Mouse (Mus musculus): ENCODE results near the gene Syne3.

Syne3 gene

DNA sequence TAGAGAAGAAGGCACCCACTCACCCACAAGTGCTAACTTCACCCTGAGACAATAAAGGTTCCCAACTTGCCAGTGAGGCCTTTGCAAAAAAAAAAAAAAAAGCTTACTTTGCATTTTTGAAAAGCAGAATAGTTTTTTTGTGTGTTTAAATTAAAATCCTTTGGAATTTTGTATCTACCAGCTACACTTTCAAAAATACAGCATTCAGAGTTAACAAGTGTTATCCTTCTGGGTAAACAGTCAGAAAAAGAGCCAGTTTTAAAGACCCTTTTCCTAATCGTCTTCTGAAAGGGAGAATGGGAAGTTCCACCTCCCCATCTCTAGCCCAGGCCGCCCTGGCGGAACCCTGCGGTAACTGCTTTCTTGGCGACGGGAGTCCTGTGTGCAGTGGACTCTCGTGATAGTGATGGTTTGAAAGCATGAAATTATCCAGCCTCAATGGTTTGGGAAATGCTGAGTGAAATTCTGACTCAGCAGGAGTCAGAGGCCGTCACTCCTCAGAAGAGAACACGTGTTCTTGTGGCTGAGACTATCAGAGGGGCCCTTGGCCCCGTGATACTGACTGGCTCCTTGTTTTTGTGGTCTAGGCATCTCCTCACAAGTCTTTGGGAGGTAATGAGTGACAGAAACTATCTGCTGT is 16.5 kb upstream of the Syne3 start:
- DNase-seq (ENCODE audit: inconsistent ontology term) = peak; percentile 36

DNA sequence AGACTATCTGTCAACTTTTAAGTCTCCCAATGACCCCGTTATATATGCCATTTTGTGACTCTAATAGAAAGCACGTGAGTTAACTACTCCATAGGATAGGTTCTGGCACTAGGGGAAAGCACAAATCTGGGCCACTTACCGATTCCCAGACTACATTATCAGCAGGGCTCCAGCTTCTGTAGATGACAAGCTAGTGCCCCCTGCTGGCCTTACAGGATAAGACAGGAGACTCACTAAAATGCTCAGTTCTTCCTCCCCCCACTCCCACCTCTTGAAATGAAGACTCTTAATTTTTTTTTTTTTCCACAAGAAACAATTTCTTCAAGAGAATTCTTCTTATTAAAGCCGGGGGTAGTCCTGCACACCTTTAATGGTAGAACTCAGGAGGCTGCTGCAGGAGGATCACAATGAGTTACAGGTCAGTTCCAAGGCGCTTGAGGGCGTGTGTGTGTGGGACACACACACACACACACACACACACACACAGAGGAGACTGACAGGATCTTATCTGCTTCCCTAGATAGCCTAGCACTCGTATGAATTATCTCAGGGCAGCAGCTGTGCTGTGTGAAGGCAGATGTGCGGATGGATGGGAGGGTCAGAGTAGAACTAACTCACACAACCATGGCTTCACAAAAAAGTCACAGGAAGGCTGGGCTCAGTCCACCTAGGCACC is 15.8 kb upstream of the Syne3 start:
- peak; percentile 46 for DNase-seq (ENCODE audit: inconsistent ontology term)

DNA sequence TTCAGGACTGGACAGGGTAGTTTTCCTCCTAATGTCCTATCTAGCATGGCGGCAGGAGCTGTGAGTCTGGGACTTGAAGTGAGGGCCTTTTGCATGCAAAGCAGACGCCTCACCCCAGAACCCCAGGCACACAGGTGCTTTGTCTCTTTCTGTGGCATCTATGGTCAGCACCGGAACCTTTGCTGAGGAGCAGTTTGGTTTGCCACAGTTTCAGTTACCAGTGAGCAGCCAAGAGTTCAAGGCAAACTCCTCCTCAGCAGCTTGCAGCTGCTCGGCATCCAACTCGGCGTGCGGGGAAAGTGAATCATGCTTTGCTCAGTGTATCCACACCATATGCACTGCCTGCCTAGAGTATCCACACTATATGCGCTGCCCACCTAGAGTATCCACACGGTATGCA is 13.2 kb upstream of the Syne3 start:
- no peak for DNase-seq (ENCODE audit: inconsistent ontology term)

DNA sequence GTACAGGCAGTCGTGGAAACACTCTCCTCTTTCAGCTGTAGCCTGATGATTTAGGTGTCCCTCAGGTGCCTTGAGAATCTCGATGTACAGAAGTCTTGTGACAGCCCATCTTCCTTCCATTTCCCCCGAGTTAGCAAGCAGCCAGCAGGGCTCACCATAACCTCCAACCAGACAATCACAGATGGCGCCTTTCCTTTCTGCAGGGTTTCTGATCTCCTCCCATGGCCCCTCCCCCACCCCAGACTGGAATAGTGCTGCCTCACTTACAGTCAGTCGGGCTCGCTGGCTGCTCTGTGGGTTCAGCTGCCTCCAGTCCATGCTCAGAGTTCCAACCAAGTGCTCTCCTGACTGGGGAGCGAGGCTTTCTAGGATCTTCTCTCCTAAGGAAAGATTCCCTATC is 12.5 kb upstream of the Syne3 start:
- no peak for DNase-seq (ENCODE audit: inconsistent ontology term)

DNA sequence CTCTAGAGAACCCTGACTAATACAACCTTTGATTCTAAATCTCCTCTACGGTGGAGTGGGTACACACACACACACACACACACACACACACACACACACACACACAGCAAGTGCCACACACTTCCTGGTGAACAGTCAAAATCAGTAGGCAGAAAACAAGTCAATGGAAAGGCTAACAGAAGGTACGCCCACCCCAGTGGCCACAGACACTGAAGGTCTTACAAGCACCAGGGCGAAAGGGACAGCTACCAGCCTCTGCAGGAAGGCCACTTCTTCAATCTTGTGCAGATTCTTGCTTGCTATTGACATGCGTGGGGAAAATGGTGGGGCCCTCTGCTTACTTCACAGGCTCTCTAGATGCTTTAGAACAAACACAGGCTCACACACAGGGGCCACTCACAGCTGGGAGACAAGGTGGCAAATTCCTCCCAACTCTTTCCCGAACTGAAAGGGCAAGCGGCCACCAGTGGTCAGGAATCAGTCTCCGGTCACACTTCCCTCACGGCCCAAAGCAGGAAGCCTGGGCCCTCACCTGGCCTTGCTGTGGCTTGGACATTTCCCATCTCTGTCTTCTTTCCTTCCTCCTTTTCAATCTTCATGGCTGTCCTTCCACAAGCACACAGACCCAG is 11.9 kb upstream of the Syne3 start:
- no peak for DNase-seq (ENCODE audit: inconsistent ontology term)

- no peak for DNase-seq (ENCODE audit: inconsistent ontology term)
Observed at GRCm38 (mm10) chr12:105019359-105020219, 10.0 kb upstream of the Syne3 start.

- DNase-seq (ENCODE audit: inconsistent ontology term) = peak; percentile 42
Observed at GRCm38 (mm10) chr12:105016639-105017038, 7.0 kb upstream of the Syne3 start.

GRCm38 (mm10) chr12:105016199-105016598 is 6.6 kb upstream of the Syne3 start:
- DNase-seq (ENCODE audit: inconsistent ontology term) = no peak

DNA sequence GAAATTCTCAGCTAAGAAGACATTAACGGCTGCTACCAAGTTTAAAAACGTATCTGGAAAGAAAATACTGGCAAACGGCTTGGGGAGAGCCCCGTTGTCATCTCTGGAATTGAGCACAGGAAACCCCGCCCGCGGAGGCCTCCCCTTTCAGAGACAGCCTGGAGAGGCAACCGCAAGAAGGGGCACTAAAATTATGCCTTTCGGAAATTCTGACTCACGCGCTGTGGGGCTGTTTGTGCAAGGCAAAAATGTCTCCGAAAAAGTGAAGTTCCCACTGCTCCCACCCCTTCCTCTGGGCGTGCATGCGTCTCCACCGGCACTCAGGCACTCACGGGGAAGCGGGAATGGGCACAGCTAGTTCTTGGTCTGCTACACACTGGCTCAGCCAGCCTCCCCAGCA is 3.5 kb upstream of the Syne3 start:
- peak; percentile 60 for DNase-seq (ENCODE audit: inconsistent ontology term)

DNA sequence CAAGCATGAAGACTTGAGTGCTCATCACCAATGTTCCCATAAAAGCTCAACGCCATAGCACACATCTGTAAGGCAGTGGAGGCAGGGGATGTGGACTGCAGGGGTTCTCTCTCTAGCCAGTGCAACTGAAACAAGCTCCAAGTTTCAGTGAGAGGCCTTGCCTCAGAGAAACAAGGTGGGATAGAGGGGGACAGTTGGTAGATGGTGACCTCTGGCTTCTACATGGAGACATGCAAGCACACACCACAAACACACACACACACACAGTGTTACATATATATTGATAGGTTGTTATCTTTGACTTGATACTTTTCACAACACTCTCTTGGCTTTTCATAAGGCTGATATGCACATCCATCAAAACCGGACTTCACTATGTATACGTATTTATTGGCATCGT is 2.7 kb upstream of the Syne3 start:
- no peak for DNase-seq (ENCODE audit: inconsistent ontology term)

DNA sequence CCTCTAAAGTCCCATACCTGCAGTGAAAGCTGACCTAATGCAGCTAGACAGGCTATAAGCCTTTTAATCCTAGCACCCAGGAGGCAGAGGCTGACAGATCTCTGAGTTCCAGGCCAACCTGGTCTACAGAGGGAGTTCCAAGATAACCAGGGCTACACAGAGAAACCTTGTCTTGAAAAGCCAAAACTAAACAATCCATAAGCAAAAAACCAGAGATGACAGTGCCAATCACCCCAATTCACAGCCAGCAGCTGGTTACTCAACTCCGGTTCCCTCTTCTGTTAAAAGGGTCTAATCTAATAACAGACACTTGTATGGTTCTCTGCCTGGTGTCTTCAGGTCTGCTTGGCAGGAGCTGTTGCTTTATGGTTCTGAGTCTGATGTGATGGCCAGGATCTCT is 2.0 kb upstream of the Syne3 start:
- no peak for DNase-seq (ENCODE audit: inconsistent ontology term)

DNA sequence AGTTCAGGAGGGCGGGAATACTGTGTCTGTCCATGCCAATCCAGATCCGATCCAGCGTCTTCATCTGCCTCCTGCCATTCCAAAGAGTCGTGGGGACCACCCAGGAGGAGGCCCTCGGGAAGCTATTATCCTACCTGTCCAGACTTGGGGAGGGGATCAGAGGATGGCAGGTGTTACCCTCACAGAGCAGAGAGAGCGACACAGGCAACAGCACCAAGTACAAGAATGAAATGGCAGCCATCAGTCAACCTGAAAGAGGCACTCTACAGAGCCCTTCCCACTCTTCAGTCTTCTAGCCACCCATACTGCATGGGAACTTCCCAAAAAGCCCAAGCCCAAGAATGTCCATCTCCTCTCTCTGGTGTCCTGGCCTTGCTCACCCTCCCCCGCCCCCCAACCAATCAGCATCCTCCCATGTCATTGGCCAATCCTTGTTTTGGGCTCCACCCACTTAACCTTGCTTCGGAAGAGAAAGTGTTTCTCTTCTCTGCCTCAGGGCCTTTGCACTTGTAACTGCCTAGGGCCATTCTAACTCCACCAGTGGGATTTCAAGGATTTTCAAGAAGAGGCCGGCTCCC is 693 bp upstream of the Syne3 start:
- no peak for DNase-seq (ENCODE audit: inconsistent ontology term)

GRCm38 (mm10) chr12:105008752-105009178 is 844 bp downstream of the Syne3 start:
- DNase-seq (ENCODE audit: inconsistent ontology term) = peak; percentile 85

GRCm38 (mm10) chr12:105008150-105008549 is 1.5 kb downstream of the Syne3 start:
- no peak for DNase-seq (ENCODE audit: inconsistent ontology term)

GRCm38 (mm10) chr12:105005715-105005972 is 4.0 kb downstream of the Syne3 start:
- DNase-seq (ENCODE audit: inconsistent ontology term) = no peak

DNA sequence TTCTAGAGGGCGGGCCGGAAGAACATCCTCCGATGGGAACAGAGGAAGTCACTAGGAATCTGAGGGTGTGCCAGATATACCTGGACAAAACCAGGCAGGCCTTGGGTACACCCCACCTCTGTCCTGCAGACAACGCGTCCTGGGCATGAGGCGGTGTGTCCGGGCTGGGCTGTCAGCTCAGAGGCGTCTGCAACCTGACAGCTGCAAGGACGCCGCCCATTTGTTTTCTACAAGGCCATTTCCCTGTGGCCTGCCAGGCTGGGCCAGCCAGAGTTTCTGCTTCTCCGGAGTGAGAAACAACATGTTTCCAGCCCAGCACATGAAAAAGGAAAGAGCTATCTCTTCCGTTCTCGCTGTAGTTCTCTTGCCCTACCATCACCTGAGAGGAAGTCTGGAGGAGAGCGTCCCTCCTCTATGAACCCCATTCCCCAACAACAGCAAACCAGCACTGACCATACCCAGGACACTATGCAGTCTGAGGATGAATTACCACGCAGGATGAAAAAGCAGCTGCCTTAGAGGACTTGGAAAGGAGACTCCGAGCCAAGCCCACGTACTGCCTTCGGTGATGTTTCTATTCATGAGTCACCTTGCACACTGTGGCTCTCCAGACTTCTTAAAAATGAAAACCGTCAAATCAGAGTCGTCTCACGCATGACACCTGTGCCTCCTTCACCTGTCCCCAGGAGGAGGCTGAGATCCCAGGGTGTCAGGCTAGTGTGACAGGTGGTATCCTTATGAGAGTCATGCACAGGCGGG is 4.5 kb downstream of the Syne3 start:
- no peak for DNase-seq (ENCODE audit: inconsistent ontology term)

DNA sequence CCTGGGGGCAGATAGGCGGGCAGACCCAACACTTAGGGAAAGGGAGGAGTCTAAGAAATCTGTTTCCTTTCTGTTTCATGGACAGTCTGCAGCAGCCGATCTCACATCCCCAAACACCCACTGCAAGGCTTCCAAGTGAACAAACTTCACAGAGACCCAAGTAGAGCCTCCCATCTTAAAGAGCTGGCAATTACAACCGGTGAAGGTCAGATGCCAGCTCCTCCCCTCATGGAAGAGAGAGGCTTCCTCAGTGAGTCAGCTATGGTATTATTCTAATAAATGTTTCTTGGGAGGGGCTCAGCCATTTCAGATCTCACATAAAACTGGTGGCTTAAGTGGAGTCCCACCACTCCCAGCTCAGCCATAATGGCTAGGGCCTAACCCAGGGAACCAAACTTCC is 5.9 kb downstream of the Syne3 start:
- DNase-seq (ENCODE audit: inconsistent ontology term) = no peak

- DNase-seq (ENCODE audit: inconsistent ontology term) = peak; percentile 77
Observed at GRCm38 (mm10) chr12:105003158-105003557, 6.5 kb downstream of the Syne3 start.

DNA sequence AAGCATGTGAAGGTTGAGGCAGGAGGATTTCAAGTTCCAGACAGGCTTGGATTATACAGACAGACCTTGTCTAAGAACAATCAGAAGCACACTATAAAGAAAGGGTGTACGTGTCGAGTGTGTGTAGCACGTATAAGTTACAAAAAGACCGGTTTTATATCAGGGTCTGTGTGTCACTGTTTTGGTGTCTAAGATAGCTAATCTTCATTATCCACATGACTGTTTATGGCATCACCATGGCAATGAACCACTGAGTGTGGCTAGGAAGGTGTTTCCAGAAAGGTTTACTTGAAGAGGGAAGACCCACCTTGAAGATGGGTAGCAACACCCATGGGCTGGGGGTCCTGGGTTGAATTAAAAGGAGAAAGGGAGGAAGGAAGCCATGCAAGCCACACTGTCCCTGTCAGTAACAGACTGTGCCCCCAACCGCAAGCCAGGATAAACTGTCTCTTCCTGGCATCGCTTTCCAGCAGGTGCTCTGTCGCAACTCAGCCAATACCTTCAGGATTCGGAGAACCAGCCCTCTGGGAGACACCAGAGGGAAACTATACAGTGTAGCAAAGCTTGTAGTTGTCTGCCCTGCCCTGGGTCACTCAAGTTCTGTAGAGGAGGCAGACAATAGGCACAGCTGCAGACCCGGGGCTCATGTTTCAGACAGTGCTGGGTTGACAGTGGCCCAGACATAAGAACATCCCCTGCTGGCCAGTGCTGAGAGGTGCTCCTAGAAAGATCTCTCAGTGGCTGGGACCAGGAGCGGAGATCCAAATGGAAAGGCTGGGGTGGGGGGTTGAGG is 7.1 kb downstream of the Syne3 start:
- no peak for DNase-seq (ENCODE audit: inconsistent ontology term)

DNA sequence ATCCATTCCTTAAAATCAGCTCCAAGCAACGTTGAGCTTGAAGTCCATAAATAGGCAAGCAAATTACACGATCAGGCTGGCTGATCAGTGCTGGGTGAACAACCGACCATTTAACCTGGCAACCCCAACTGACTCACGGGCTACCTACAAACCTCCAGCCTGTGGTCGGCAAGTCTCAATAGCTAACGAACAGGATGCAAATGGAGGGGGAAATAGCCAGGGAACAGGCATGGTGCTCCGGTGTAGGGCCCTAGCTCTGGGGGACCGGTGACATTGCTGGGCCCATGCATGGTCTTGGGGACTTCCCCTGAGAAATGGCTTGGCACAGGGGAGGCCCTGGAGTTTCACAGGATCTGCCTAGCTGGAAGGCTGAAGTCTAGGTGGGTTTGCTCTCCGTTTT is 8.3 kb downstream of the Syne3 start:
- no peak for DNase-seq (ENCODE audit: inconsistent ontology term)

Data from Muller cell, postnatal 12 days (primary cell).